In the genomic region with DNA sequence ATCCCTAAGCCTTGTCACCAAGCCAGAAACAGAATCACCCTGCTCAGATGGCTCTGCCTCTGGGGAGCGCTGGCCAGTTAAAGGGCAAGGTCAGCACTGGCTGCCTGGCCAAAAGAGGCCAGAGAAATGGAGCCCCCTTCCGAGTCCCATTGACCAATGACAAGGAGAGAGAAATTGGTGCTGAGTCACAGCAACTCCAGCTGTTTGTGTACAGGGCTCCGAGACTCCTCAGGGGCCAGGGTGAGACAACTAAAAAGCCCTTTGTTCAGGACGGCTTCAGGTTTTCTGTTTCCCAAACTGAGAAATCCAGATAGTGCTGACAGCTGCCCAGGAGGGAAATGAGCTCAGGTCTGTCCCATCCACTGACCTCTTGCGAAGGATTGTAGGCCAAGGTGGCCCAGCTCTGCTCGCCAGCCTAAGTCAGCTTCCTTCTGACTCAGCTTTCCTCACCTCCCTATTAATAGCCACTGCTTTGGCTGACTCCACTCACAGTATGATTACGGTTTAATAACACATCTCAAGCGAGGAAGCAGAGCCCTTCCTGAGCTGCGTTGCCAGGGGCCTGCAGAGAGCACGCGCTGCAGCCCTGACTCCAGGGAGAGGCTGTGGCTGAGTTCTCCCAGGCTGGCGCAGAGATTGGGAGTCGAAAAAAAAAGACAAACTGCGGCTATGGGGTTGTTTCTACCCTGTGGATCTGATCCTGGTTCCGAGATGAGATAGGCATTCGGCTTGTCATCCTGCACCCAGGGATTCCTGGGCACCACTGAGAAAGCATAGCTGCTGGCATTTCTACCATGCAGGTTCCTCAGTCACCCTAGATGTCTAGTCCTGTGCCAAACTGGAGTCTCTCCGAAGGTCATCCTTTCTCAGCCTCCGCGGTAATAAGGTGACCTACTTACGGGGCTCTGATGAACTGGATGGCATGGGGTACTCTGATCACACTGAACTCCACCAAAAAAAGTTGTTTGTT, we compare ENCODE assay signal across 8 mouse cellular contexts.
DNase-seq lines count a peak whose midpoint lies in the region; ATAC-seq lines count a peak whose summit lies in the region.

No protein-coding gene starts in this region.

- H3K4me3 ChIP-seq in midbrain, embryonic 13.5 days (replicated peaks), result no peak overlapping the region
- no peak overlapping the region for H3K4me3 ChIP-seq in midbrain, embryonic 11.5 days (ENCODE audit: low read depth, low read length)
- no peak overlapping the region for H3K4me3 ChIP-seq in kidney, embryonic 15.5 days (replicated peaks)

- ATAC-seq in midbrain, embryonic 13.5 days, result no peak
- no peak for ATAC-seq in midbrain, embryonic 11.5 days (ENCODE audit: low FRiP score)
- peak; percentile 52; the same call in 1 of the 2 replicates for ATAC-seq in kidney, embryonic 15.5 days (replicated peaks; ENCODE audit: low FRiP score)

- H3K27me3 ChIP-seq in midbrain, embryonic 13.5 days, result no peaks in the 10 kb centered on the region
- H3K27me3 ChIP-seq in midbrain, embryonic 11.5 days (ENCODE audit: control insufficient read depth, insufficient read depth, low read length), result no peaks in the 10 kb centered on the region
- H3K27me3 ChIP-seq in kidney, embryonic 15.5 days, result no peaks in the 10 kb centered on the region

- 72% methylated on average over 20 of the region's 20 CpGs for WGBS in midbrain, embryonic 13.5 days
- 74% methylated on average over 20 of the region's 20 CpGs for WGBS in midbrain, embryonic 11.5 days
- WGBS in kidney, embryonic 15.5 days, result 69% methylated on average over 20 of the region's 20 CpGs

- H3K4me2 ChIP-seq in midbrain, embryonic 13.5 days (replicated peaks), result no peak overlapping the region
- no peak overlapping the region for H3K4me2 ChIP-seq in midbrain, embryonic 11.5 days
- no peak overlapping the region for H3K4me2 ChIP-seq in kidney, embryonic 15.5 days

- H3K4me1 ChIP-seq in midbrain, embryonic 13.5 days (replicated peaks), result peaks cover 10% of the 10 kb centered on the region
- no peaks in the 10 kb centered on the region for H3K4me1 ChIP-seq in midbrain, embryonic 11.5 days (ENCODE audit: control insufficient read depth, insufficient read depth, low read length)
- peaks cover 9% of the 10 kb centered on the region for H3K4me1 ChIP-seq in kidney, embryonic 15.5 days

- H3K9ac ChIP-seq in midbrain, embryonic 13.5 days (replicated peaks), result no peak overlapping the region
- no peak overlapping the region for H3K9ac ChIP-seq in midbrain, embryonic 11.5 days (ENCODE audit: low read length)
- H3K9ac ChIP-seq in kidney, embryonic 15.5 days, result no peak overlapping the region

- peak overlapping the region; percentile 36; the same call in 1 of the 2 replicates for H3K27ac ChIP-seq in midbrain, embryonic 13.5 days
- no peak overlapping the region for H3K27ac ChIP-seq in midbrain, embryonic 11.5 days (ENCODE audit: low read depth, low read length)
- peak overlapping the region; percentile 37; the same call in 1 of the 2 replicates for H3K27ac ChIP-seq in kidney, embryonic 15.5 days

- no peak for DNase-seq in midbrain, embryonic 11.5 days (ENCODE audit: low spot score, missing footprints)
- peak; percentile 73 for DNase-seq in cerebellum, adult 9-11 months
- peak; percentile 87 for DNase-seq in heart, adult 8-10 months (ENCODE audit: low spot score)
- peak; percentile 60 for DNase-seq in lung, postnatal 36 days
- no peak for DNase-seq in B cell, adult 2 months
- no peak for DNase-seq in T-cell, adult 2 months (ENCODE audit: low spot score)

- H3K36me3 ChIP-seq in midbrain, embryonic 13.5 days, result no peaks in the 10 kb centered on the region
- no peaks in the 10 kb centered on the region for H3K36me3 ChIP-seq in midbrain, embryonic 11.5 days (ENCODE audit: control insufficient read depth, insufficient read depth, low read length)
- no peaks in the 10 kb centered on the region for H3K36me3 ChIP-seq in kidney, embryonic 15.5 days

- H3K9me3 ChIP-seq in midbrain, embryonic 13.5 days, result no peaks in the 10 kb centered on the region
- no peaks in the 10 kb centered on the region for H3K9me3 ChIP-seq in midbrain, embryonic 11.5 days (ENCODE audit: control insufficient read depth, low read length)
- no peaks in the 10 kb centered on the region for H3K9me3 ChIP-seq in kidney, embryonic 15.5 days (replicated peaks)

Comparison
In these comparisons a context has a peak if more than half of its experiments do, and no peak if none do; other contexts are left out.
1. DNase-seq: peak in cerebellum, adult 9-11 months (single experiment), heart, adult 8-10 months (single experiment) and lung, postnatal 36 days (single experiment); none in midbrain, embryonic 11.5 days (single experiment), B cell, adult 2 months (0 of 2) and T-cell, adult 2 months (single experiment).